Mouse (Mus musculus) MEL (cell line): ENCODE data around the gene Cirbp. TPM values are rescaled to one million over a fixed set of nuclear protein-coding genes. Genes with fewer than 3 reads are reported as not detected.
A peak's percentile ranks its signal among the peaks of the same experiment; 100 is the strongest.

Experiments
- DNase-seq: peaks from one replicate; pipeline ENCODE4 v3.0.0; 2011; ENCODE audit warnings: low read depth, low spot score
- H3K27ac ChIP-seq: 2 replicates; pipeline ENCODE4 v1.5.1; 2012; ENCODE audit warnings: low read depth, mild to moderate bottlenecking, control low read depth, low read length, moderate library complexity; ENCODE audit not compliant: control insufficient read depth
- H3K27me3 ChIP-seq, 2 experiments: fragments of 150-350 bp in 1 of 2; sonication (generic) in 1 of 2; 2 replicates each; pipeline ENCODE4 v1.6.1; 2012; ENCODE audit warnings: low read length in 2 of 2, mild to moderate bottlenecking in 2 of 2, improper control_type of control experiment in 1 of 2, moderate library complexity in 1 of 2; ENCODE audit not compliant: insufficient read depth in 2 of 2, control insufficient read depth in 1 of 2
- H3K36me3 ChIP-seq, 2 experiments: 2 replicates each; pipeline ENCODE4 v1.6.1; 2012 to 2014; ENCODE audit warnings: low read length in 2 of 2, improper control_type of control experiment in 1 of 2, inconsistent platforms in 1 of 2, mild to moderate bottlenecking in 1 of 2; ENCODE audit not compliant: insufficient read depth in 2 of 2, control insufficient read depth in 1 of 2
- H3K4me1 ChIP-seq, 2 experiments: fragments of 150-350 bp in 1 of 2; sonication (generic) in 1 of 2; 2 replicates each; pipeline ENCODE4 v1.6.1; 2012; ENCODE audit warnings: low read length in 2 of 2, improper control_type of control experiment in 1 of 2, mild to moderate bottlenecking in 1 of 2; ENCODE audit not compliant: insufficient read depth in 2 of 2, control insufficient read depth in 1 of 2
- H3K4me3 ChIP-seq, 2 experiments: fragments of 150-350 bp in 1 of 2; sonication (generic) in 1 of 2; 2 replicates each; pipeline ENCODE4 v1.5.1; 2012; ENCODE audit warnings: low read depth in 2 of 2, low read length in 2 of 2, mild to moderate bottlenecking in 2 of 2, moderate library complexity in 2 of 2, control low read depth in 1 of 2, improper control_type of control experiment in 1 of 2; ENCODE audit not compliant: control insufficient read depth in 1 of 2, insufficient read depth in 1 of 2
- H3K79me2 ChIP-seq: 2 replicates; pipeline ENCODE4 v1.6.1; 2012; ENCODE audit warnings: mild to moderate bottlenecking, low read length, moderate library complexity; ENCODE audit not compliant: control insufficient read depth, poor library complexity, insufficient read depth
- H3K9ac ChIP-seq: 2 replicates; pipeline ENCODE4 v1.6.1; 2012; ENCODE audit warnings: low read depth, mild to moderate bottlenecking, control low read depth, low read length, moderate library complexity; ENCODE audit not compliant: control insufficient read depth, poor library complexity, severe bottlenecking
- H3K9me3 ChIP-seq: fragments of 150-350 bp; sonication (generic); replicated peaks from 2 replicates; pipeline ENCODE4 v1.6.1; 2012; ENCODE audit warnings: mild to moderate bottlenecking, low read length, improper control_type of control experiment, moderate library complexity; ENCODE audit not compliant: insufficient read depth
- CHD2 ChIP-seq: IDR thresholded peaks from 2 replicates; pipeline ENCODE4 v1.6.1; 2011; ENCODE audit warnings: low read length, improper control_type of control experiment
- EP300 ChIP-seq, 2 experiments: IDR thresholded peaks; 2 replicates each; pipeline ENCODE4 v1.6.1; 2011; ENCODE audit warnings: improper control_type of control experiment in 2 of 2, low read length in 2 of 2, low read depth in 1 of 2, mild to moderate bottlenecking in 1 of 2
- GABPA ChIP-seq: IDR thresholded peaks from 2 replicates; pipeline ENCODE4 v1.6.1; 2012; ENCODE audit warnings: low read depth, mild to moderate bottlenecking, inconsistent platforms, low read length, improper control_type of control experiment, moderate library complexity
- JUND ChIP-seq: IDR thresholded peaks from 2 replicates; pipeline ENCODE4 v1.6.1; 2011; ENCODE audit warnings: low read depth, mild to moderate bottlenecking, improper control_type of control experiment, low read length
- KAT2A ChIP-seq: conservative IDR thresholded peaks from 2 replicates; pipeline ENCODE4 v1.6.1; 2012; ENCODE audit warnings: low read depth, low read length, improper control_type of control experiment, inconsistent platforms
- MAFK ChIP-seq: IDR thresholded peaks from 2 replicates; pipeline ENCODE4 v1.6.1; 2011; ENCODE audit warnings: low read depth, mild to moderate bottlenecking, low read length, improper control_type of control experiment, borderline replicate concordance
- MAX ChIP-seq: IDR thresholded peaks from 2 replicates; pipeline ENCODE4 v1.6.1; 2011; ENCODE audit warnings: low read length, improper control_type of control experiment
- MEF2A ChIP-seq: IDR thresholded peaks from 2 replicates; pipeline ENCODE4 v1.6.1; 2014; ENCODE audit warnings: low read depth, mild to moderate bottlenecking, inconsistent platforms, low read length, improper control_type of control experiment; ENCODE audit not compliant: poor library complexity, insufficient replicate concordance, severe bottlenecking; ENCODE audit errors: extremely low read depth
- MXI1 ChIP-seq: IDR thresholded peaks from 2 replicates; pipeline ENCODE4 v1.6.1; 2011; ENCODE audit warnings: mild to moderate bottlenecking, low read depth, low read length, improper control_type of control experiment
- NELFE ChIP-seq: IDR thresholded peaks from 2 replicates; pipeline ENCODE4 v1.6.1; 2011; ENCODE audit warnings: low read depth, low read length, improper control_type of control experiment
- NRF1 ChIP-seq: IDR thresholded peaks from 2 replicates; pipeline ENCODE4 v1.6.1; 2014; ENCODE audit warnings: low read depth, mild to moderate bottlenecking, inconsistent platforms, low read length, improper control_type of control experiment, moderate library complexity; ENCODE audit not compliant: poor library complexity, insufficient read depth, severe bottlenecking
- POLR2A ChIP-seq, 2 experiments: IDR thresholded peaks; 2 replicates each; pipeline ENCODE4 v1.6.1; 2011 to 2012; ENCODE audit warnings: low read length in 2 of 2, mild to moderate bottlenecking in 2 of 2, control low read depth in 1 of 2, improper control_type of control experiment in 1 of 2, low read depth in 1 of 2, moderate library complexity in 1 of 2; ENCODE audit not compliant: control insufficient read depth in 1 of 2, insufficient read depth in 1 of 2, poor library complexity in 1 of 2
- POLR2AphosphoS2 ChIP-seq: IDR thresholded peaks from 2 replicates; pipeline ENCODE4 v1.6.1; 2011; ENCODE audit warnings: low read length, improper control_type of control experiment
- SIN3A ChIP-seq: IDR thresholded peaks from 2 replicates; pipeline ENCODE4 v1.6.1; 2012; ENCODE audit warnings: low read length, improper control_type of control experiment, inconsistent platforms
- SMC3 ChIP-seq: IDR thresholded peaks from 2 replicates; pipeline ENCODE4 v1.6.1; 2011; ENCODE audit warnings: low read depth, low read length, improper control_type of control experiment
- TAL1 ChIP-seq: IDR thresholded peaks from 2 replicates; pipeline ENCODE4 v1.6.1; 2012; ENCODE audit warnings: mild to moderate bottlenecking, inconsistent platforms, low read length, moderate library complexity, mixed read lengths
- TBP ChIP-seq: IDR thresholded peaks from 2 replicates; pipeline ENCODE4 v1.8.0; 2011; ENCODE audit warnings: low read depth, low read length, improper control_type of control experiment
- USF1 ChIP-seq: IDR thresholded peaks from 2 replicates; pipeline ENCODE4 v1.6.1; 2014; ENCODE audit warnings: low read depth, mild to moderate bottlenecking, inconsistent platforms, low read length, improper control_type of control experiment, moderate library complexity
- ZC3H11A ChIP-seq: IDR thresholded peaks from 2 replicates; pipeline ENCODE4 v1.6.1; 2012; ENCODE audit warnings: low read depth, mild to moderate bottlenecking, inconsistent platforms, low read length, improper control_type of control experiment
- ZNF384 ChIP-seq: IDR thresholded peaks from 2 replicates; pipeline ENCODE4 v1.6.1; 2012; ENCODE audit warnings: low read depth, mild to moderate bottlenecking, inconsistent platforms, low read length, improper control_type of control experiment
- polyA plus RNA-seq, 2 experiments: library from polyadenylated mRNA; stranded (reverse) in 1 of 2; unstranded in 1 of 2; fragments of >175 nt in 1 of 2; fragments of >200 nt in 1 of 2; gene quantifications; 2 replicates each; pipeline versions ENCODE4 v1.2.1 to v1.2.4; 2012; ENCODE audit warnings: low replicate concordance in 2 of 2, low read depth in 1 of 2; ENCODE audit not compliant: insufficient read length in 2 of 2, insufficient read depth in 1 of 2, missing spikeins in 1 of 2
- total RNA-seq: library from RNA; depleted of rRNA; stranded (reverse); fragments of 300-350 nt; gene quantifications from 2 replicates; pipeline ENCODE4 v1.2.3, GENCODE M21; 2012

Gene Cirbp
- total and polyA plus RNA-seq, 3 experiments, result 21.2 to 56.6 TPM; not detected in 1

DNA sequence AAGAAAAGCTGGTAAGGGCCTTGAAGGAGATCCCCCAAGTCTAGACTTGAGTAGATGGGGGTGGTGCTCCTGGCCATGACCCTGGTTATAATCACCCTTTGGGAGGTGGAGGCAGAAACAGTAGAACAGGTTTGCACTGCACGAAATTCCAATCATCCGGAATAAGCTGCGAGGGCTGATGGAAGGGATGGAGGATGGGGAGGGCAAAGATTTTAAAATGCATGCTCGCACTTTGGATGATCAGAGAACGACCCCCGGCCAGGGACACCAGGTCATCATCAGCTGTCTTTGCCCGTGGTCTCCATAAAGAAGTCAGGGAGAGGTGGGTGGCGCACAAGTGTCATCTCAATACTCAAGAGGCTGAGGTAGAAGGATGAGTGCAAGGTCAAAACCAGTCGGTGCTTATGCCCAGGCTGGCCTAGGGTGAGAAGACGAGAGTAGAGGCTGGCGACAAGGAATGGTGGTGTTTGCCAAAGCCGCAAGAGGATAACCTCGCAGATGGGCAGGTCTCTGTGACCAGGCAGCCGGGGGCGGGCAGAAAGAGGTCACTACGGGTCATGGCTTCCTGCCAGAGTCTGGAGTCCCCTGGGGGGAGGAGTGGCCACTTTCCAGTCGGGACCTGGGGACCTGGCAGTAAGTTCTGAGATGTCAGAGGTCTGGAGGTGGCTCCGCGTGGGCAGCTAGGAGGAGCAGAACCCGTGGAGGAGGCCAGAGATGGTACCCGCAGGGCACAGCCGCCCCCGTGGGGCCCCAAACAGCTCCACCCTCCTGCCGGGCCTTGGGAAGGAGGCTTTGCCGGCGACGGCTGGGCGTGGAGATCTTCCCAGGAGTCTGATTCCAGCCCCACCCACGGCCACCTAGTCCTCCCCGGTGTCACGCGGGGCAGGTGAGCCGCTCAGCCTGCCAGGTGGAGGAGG, 5.1 kb upstream of the Cirbp start (continued):
- TF ChIP-seq EP300 (IDR thresholded peaks at IDR 0.05; ENCODE audit: low read depth in 1 of 2, low read length in 2 of 2) (peak in 1 of 2 experiments; percentile 16; a peak in 1 of 4 replicates), MEF2A (no peak), SMC3 (no peak), MAX (peak; percentile 53; the same call in 1 of the 2 replicates)
- TF ChIP-seq, all 39 proteins: peak for 9

DNA sequence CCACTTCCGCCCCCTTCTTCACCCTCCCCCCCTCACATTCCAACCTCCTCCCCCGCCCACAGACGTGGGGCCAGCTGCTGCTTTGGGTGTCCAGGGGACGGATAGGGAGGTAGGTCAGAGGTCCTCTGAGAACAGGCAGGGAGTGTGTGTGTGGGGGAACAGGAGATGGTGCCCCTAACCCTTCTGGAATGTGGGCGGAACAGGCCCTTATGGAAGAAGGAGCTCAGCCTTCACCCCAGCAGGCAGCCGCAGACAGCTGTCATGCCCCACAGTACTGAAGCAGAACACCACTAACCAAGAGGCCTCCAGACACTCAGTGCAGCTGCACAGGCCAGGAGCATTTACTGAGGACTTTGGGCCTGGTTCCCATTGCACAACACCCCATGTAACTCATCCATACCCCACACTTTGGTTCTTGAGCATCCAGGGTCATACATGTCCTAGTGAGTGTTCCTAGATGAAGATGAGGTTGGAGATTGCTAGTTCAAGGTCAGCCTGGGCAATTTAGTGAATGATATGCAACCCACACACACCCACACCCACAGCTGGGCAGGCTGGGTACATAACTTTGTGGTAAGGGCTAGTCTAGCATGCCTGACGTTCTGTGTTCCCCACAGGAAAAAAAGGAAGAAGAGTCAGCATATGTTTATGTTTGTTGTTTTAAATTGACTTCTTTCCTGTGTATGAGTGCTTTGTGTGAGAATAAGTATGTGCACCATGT, 4.1 kb upstream of the Cirbp start:
- no peak overlapping the region for H3K4me3 ChIP-seq
- H3K79me2 ChIP-seq, result no peaks in the 10 kb centered on the region; the same call in 1 of the 2 replicates
- no peaks in the 10 kb centered on the region for H3K27me3 ChIP-seq
- peaks cover 0 to 14% of the 10 kb centered on the region in 2 experiments; a peak in 2 of 4 replicates for H3K36me3 ChIP-seq
- no peaks in the 10 kb centered on the region for H3K9me3 ChIP-seq
- TF ChIP-seq EP300 (IDR thresholded peaks at IDR 0.05; ENCODE audit: low read depth in 1 of 2, low read length in 2 of 2), result 0 out of 4 replicates have a peak, but pooled peaks of 1 of the 2 experiments have one; percentile 16
- no peak for TF ChIP-seq SMC3
- TF ChIP-seq POLR2A (IDR thresholded peaks at IDR 0.05; ENCODE audit: control insufficient read depth in 1 of 2, insufficient read depth in 1 of 2, low read depth in 1 of 2, low read length in 2 of 2, poor library complexity in 1 of 2), result no peak
- TF ChIP-seq SIN3A, result peak; percentile 33; the same call in 1 of the 2 replicates
- H3K4me1 ChIP-seq, result peaks cover 8 to 32% of the 10 kb centered on the region in 2 experiments
- H3K27ac ChIP-seq, result peak overlapping the region; percentile 55
- peak; percentile 46 for DNase-seq
- H3K9ac ChIP-seq, result peak overlapping the region; percentile 18; the same call in 1 of the 2 replicates

DNA sequence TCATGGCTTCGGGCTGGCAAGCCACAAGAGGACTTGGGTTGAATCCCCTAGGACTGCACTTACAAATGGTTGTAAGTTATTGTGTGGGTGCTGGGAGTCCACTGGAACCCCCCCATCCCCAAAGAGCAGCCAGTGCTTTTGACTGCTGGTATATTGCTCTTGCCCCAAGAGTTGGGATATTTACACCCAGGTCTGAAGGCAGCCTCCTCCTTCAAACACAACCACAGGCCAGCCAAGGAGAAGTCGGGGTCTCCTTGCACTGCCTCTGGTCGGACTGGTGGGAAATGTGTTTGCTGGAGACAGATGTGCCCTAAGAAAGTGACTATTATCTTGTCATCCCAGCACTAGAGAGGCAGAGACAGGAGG, 3.6 kb upstream of the Cirbp start:
- Histone ChIP-seq H3K79me2 (no peaks in the 10 kb centered on the region; the same call in 1 of the 2 replicates), H3K27ac (peak overlapping the region; percentile 55), H3K9ac (no peak overlapping the region), H3K27me3 (no peaks in the 10 kb centered on the region), H3K36me3 (peaks cover 0 to 17% of the 10 kb centered on the region in 2 experiments; a peak in 2 of 4 replicates), H3K4me1 (peaks cover 9 to 34% of the 10 kb centered on the region in 2 experiments)
- no peak for DNase-seq
- TF ChIP-seq GABPA (no peak), USF1 (no peak), KAT2A (no peak), CHD2 (no peak), ZNF384 (no peak), NELFE (no peak), MAX (no peak), JUND (no peak), MXI1 (no peak), ZC3H11A (no peak), MAFK (no peak), TAL1 (no peak), NRF1 (no peak), POLR2AphosphoS2 (no peak), SIN3A (no peak), TBP (no peak)
- TF ChIP-seq, all 39 proteins: peak for 0
- H3K4me3 ChIP-seq, result no peak overlapping the region
- no peaks in the 10 kb centered on the region for H3K9me3 ChIP-seq
